ENCODE assay signal across 8 mouse cellular contexts in genomic region chr15:101262502-101262901, GRCm38 (mm10). TPM values are rescaled to one million over a fixed set of nuclear protein-coding genes. Genes with fewer than 3 reads are reported as not detected.
DNase-seq lines count a peak whose midpoint lies in the region; ATAC-seq lines count a peak whose summit lies in the region.

No protein-coding gene starts in this region.

- no peak for DNase-seq in hindbrain, embryonic 11.5 days (ENCODE audit: low spot score)
- peak; percentile 54 for DNase-seq in induced T-regulatory cell, adult 2 months (ENCODE audit: low read depth)
- peak; percentile 72 for DNase-seq in lung, postnatal 25 days (ENCODE audit: low spot score)
- no peak for DNase-seq in urinary bladder, adult 18-20 months (ENCODE audit: low spot score in 2 of 2)
- no peak for DNase-seq in left cerebral cortex, adult 18-20 months (ENCODE audit: low spot score in 2 of 2)

- no peaks in the 10 kb centered on the region for H3K36me3 ChIP-seq in hindbrain, embryonic 12.5 days
- no peaks in the 10 kb centered on the region; the same call in 1 of the 2 replicates for H3K36me3 ChIP-seq in hindbrain, embryonic 11.5 days (ENCODE audit: control insufficient read depth, insufficient read depth, low read length)
- no peaks in the 10 kb centered on the region for H3K36me3 ChIP-seq in midbrain, embryonic 15.5 days (replicated peaks)

- peaks cover 27% of the 10 kb centered on the region for H3K27me3 ChIP-seq in hindbrain, embryonic 12.5 days
- H3K27me3 ChIP-seq in hindbrain, embryonic 11.5 days (ENCODE audit: control insufficient read depth, insufficient read depth, low read length): peaks cover 19% of the 10 kb centered on the region
- peaks cover 22% of the 10 kb centered on the region for H3K27me3 ChIP-seq in midbrain, embryonic 15.5 days (replicated peaks)

- no peak for ATAC-seq in hindbrain, embryonic 12.5 days (ENCODE audit: low FRiP score)
- ATAC-seq in hindbrain, embryonic 11.5 days (ENCODE audit: low FRiP score): no peak
- ATAC-seq in common myeloid progenitor, adult 5-6 weeks (replicated peaks; ENCODE audit: low read depth, poor library complexity, severe bottlenecking): peak; percentile 55
- ATAC-seq in midbrain, embryonic 15.5 days (replicated peaks): no peak

- H3K4me2 ChIP-seq in hindbrain, embryonic 12.5 days (replicated peaks): no peak overlapping the region
- no peak overlapping the region for H3K4me2 ChIP-seq in hindbrain, embryonic 11.5 days (replicated peaks; ENCODE audit: low read depth, low read length)
- H3K4me2 ChIP-seq in midbrain, embryonic 15.5 days: no peak overlapping the region

- no peaks in the 10 kb centered on the region for H3K9me3 ChIP-seq in hindbrain, embryonic 12.5 days (replicated peaks)
- no peaks in the 10 kb centered on the region for H3K9me3 ChIP-seq in hindbrain, embryonic 11.5 days (ENCODE audit: control insufficient read depth, low read length)
- H3K9me3 ChIP-seq in midbrain, embryonic 15.5 days: no peaks in the 10 kb centered on the region

- no peak overlapping the region for H3K9ac ChIP-seq in hindbrain, embryonic 12.5 days
- no peak overlapping the region for H3K9ac ChIP-seq in hindbrain, embryonic 11.5 days (ENCODE audit: low read depth, low read length)
- no peak overlapping the region for H3K9ac ChIP-seq in midbrain, embryonic 15.5 days

- no peak overlapping the region for H3K4me3 ChIP-seq in hindbrain, embryonic 12.5 days
- H3K4me3 ChIP-seq in hindbrain, embryonic 11.5 days (ENCODE audit: low read depth, low read length): no peak overlapping the region
- no peak overlapping the region for H3K4me3 ChIP-seq in midbrain, embryonic 15.5 days

- peak overlapping the region; percentile 23; the same call in 1 of the 2 replicates for H3K27ac ChIP-seq in hindbrain, embryonic 12.5 days
- H3K27ac ChIP-seq in hindbrain, embryonic 11.5 days (ENCODE audit: low read depth, low read length): no peak overlapping the region
- no peak overlapping the region for H3K27ac ChIP-seq in midbrain, embryonic 15.5 days

- 66% methylated on average over 5 of the region's 5 CpGs for WGBS in hindbrain, embryonic 12.5 days
- 69% methylated on average over 5 of the region's 5 CpGs for WGBS in hindbrain, embryonic 11.5 days
- WGBS in midbrain, embryonic 15.5 days: 81% methylated on average over 5 of the region's 5 CpGs

- H3K4me1 ChIP-seq in hindbrain, embryonic 12.5 days: peaks cover 23% of the 10 kb centered on the region
- peaks cover 3% of the 10 kb centered on the region for H3K4me1 ChIP-seq in hindbrain, embryonic 11.5 days (replicated peaks; ENCODE audit: control insufficient read depth, insufficient read depth, low read length)
- H3K4me1 ChIP-seq in midbrain, embryonic 15.5 days: peaks cover 15% of the 10 kb centered on the region

RNA-seq across cellular contexts. Expression of gene Nr4a1, which starts 8.4 kb away (rescaled TPM):
- polyA plus RNA-seq in hindbrain, embryonic 12.5 days (2016; fragmentation: Nextera tagmentation; extraction: Ambion mirVana): 4.4 and 5.5 TPM in 2 replicates
- polyA plus RNA-seq in hindbrain, embryonic 11.5 days (2014; fragmentation: Nextera tagmentation; extraction: Ambion mirVana): 2.2 and 2.9 TPM in 2 replicates
- 24.2 and 32.7 TPM in 2 replicates for total RNA-seq in common myeloid progenitor, adult 5-6 weeks (2017)
- polyA plus RNA-seq in midbrain, embryonic 15.5 days (2015; fragmentation: Nextera tagmentation; extraction: Ambion mirVana): 4.2 and 4.9 TPM in 2 replicates
- 100 to 1,000 TPM; 171 to 181 TPM for total RNA-seq in left cerebral cortex, adult 18-20 months (2021)

RNA-seq across cellular contexts. Expression of gene Atg101, which starts 21.6 kb away (rescaled TPM):
- 62.0 and 66.5 TPM in 2 replicates for polyA plus RNA-seq in hindbrain, embryonic 12.5 days (2016; fragmentation: Nextera tagmentation; extraction: Ambion mirVana)
- polyA plus RNA-seq in hindbrain, embryonic 11.5 days (2014; fragmentation: Nextera tagmentation; extraction: Ambion mirVana): 66.5 and 69.6 TPM in 2 replicates
- total RNA-seq in common myeloid progenitor, adult 5-6 weeks (2017): 30.7 and 34.8 TPM in 2 replicates
- polyA plus RNA-seq in midbrain, embryonic 15.5 days (2015; fragmentation: Nextera tagmentation; extraction: Ambion mirVana): 83.9 and 84.3 TPM in 2 replicates
- 10 to 100 TPM; 45.5 to 53.6 TPM for total RNA-seq in left cerebral cortex, adult 18-20 months (2021)

RNA-seq across cellular contexts. Expression of gene 6030408B16Rik, which starts 30.5 kb away (rescaled TPM):
- polyA plus RNA-seq in hindbrain, embryonic 12.5 days (2016; fragmentation: Nextera tagmentation; extraction: Ambion mirVana): 0.31 and 0.87 TPM in 2 replicates
- polyA plus RNA-seq in hindbrain, embryonic 11.5 days (2014; fragmentation: Nextera tagmentation; extraction: Ambion mirVana): 0.17 and 0.25 TPM in 2 replicates
- 0.78 TPM in 1 of 2 replicates, not detected in the other for total RNA-seq in common myeloid progenitor, adult 5-6 weeks (2017)
- 0.28 and 0.45 TPM in 2 replicates for polyA plus RNA-seq in midbrain, embryonic 15.5 days (2015; fragmentation: Nextera tagmentation; extraction: Ambion mirVana)
- under 1 TPM; 0.40 to 0.42 TPM for total RNA-seq in left cerebral cortex, adult 18-20 months (2021)

RNA-seq across cellular contexts. Expression of gene Grasp, which starts 38.5 kb away (rescaled TPM):
- 4.8 and 8.2 TPM in 2 replicates for polyA plus RNA-seq in hindbrain, embryonic 12.5 days (2016; fragmentation: Nextera tagmentation; extraction: Ambion mirVana)
- 4.5 and 5.0 TPM in 2 replicates for polyA plus RNA-seq in hindbrain, embryonic 11.5 days (2014; fragmentation: Nextera tagmentation; extraction: Ambion mirVana)
- total RNA-seq in common myeloid progenitor, adult 5-6 weeks (2017): 2.1 and 4.7 TPM in 2 replicates
- polyA plus RNA-seq in midbrain, embryonic 15.5 days (2015; fragmentation: Nextera tagmentation; extraction: Ambion mirVana): 1.3 and 1.9 TPM in 2 replicates
- total RNA-seq in left cerebral cortex, adult 18-20 months (2021): 100 to 1,000 TPM in 1 of 2 experiments, 10 to 100 TPM in 1; 77.7 to 111 TPM

Comparison
In these comparisons a context has a peak if more than half of its experiments do, and no peak if none do; other contexts are left out.
1. DNase-seq: peak in induced T-regulatory cell, adult 2 months (single experiment) and lung, postnatal 25 days (single experiment); none in hindbrain, embryonic 11.5 days (single experiment), urinary bladder, adult 18-20 months (0 of 2) and left cerebral cortex, adult 18-20 months (0 of 2).